Mouse (Mus musculus) cerebellum, adult 9-10 months (tissue): ENCODE measurements around the gene Bicral.

Source experiments
- DNase-seq: peaks from one replicate; pipeline ENCODE4 v3.0.0; 2022

The Bicral gene

GRCm38 (mm10) chr17:46857903-46858748 is at the start of gene Bicral:
TSS of gene Bicral (minus strand) at chr17:46858482.
- peak; percentile 80 for DNase-seq

- peak; percentile 91 for DNase-seq
Observed at GRCm38 (mm10) chr17:46903876-46904490, 45.7 kb upstream of the Bicral start.

GRCm38 (mm10) chr17:46900941-46901340 is 42.7 kb upstream of the Bicral start:
- no peak for DNase-seq

- no peak for DNase-seq
Observed at GRCm38 (mm10) chr17:46897221-46897950, 39.1 kb upstream of the Bicral start.

- DNase-seq = no peak
Observed at GRCm38 (mm10) chr17:46895426-46895825, 37.1 kb upstream of the Bicral start.

GRCm38 (mm10) chr17:46890843-46891594 is 32.7 kb upstream of the Bicral start:
- DNase-seq = peak; percentile 72

GRCm38 (mm10) chr17:46890116-46890815 is 32.0 kb upstream of the Bicral start, which contains the start of gene Tbcc:
TSS of gene Tbcc (plus strand) at chr17:46890684.
- DNase-seq = peak; percentile 97

- peak; percentile 89 for DNase-seq
Observed at GRCm38 (mm10) chr17:46889450-46890084, 31.3 kb upstream of the Bicral start.

- DNase-seq = peak; percentile 82
Observed at GRCm38 (mm10) chr17:46888511-46889212, 30.4 kb upstream of the Bicral start.

- no peak for DNase-seq
Observed at GRCm38 (mm10) chr17:46885910-46886643, 27.8 kb upstream of the Bicral start.

GRCm38 (mm10) chr17:46885218-46885909 is 27.1 kb upstream of the Bicral start:
- no peak for DNase-seq

- DNase-seq = no peak
Observed at GRCm38 (mm10) chr17:46884766-46885165, 26.5 kb upstream of the Bicral start.

- no peak for DNase-seq
Observed at GRCm38 (mm10) chr17:46883107-46883506, 24.8 kb upstream of the Bicral start.

- no peak for DNase-seq
Observed at GRCm38 (mm10) chr17:46881728-46882127, 23.4 kb upstream of the Bicral start.

- no peak for DNase-seq
Observed at GRCm38 (mm10) chr17:46880322-46880721, 22.0 kb upstream of the Bicral start.

GRCm38 (mm10) chr17:46879841-46880311 is 21.6 kb upstream of the Bicral start:
- no peak for DNase-seq

GRCm38 (mm10) chr17:46877061-46877460 is 18.8 kb upstream of the Bicral start:
- no peak for DNase-seq

- no peak for DNase-seq
Observed at GRCm38 (mm10) chr17:46876371-46876950, 18.2 kb upstream of the Bicral start.

GRCm38 (mm10) chr17:46875626-46876025 is 17.3 kb upstream of the Bicral start:
- no peak for DNase-seq
